Mouse (Mus musculus) central nervous system, embryonic 11.5 days (tissue): ENCODE data around the gene Adam29. TPM values are rescaled to one million over a fixed set of nuclear protein-coding genes. Genes with fewer than 3 reads are reported as not detected.

ENCODE experiments used
- polyA plus RNA-seq: library from polyadenylated mRNA; depleted of rRNA; stranded (reverse); fragments of >200 nt; gene quantifications from 2 replicates; pipeline ENCODE4 v1.2.3, GENCODE M21; 2012; rRNA removed

Gene Adam29
- polyA plus RNA-seq, result not detected in 2 replicates

GRCm38 (mm10) chr8:55906848-55907247 is at the start of gene Adam29:
Adam29 (minus strand) TSS chr8:55906948.

GRCm38 (mm10) chr8:55939870-55940525 is 33.2 kb upstream of the Adam29 start, which contains the start of gene Glra3:
Glra3 (plus strand) TSS chr8:55940460.

Other genes starting within 250 kb of the Adam29 start
- 0.02 TPM in 2 replicates for gene Glra3, start 33.5 kb upstream of the Adam29 start, polyA plus RNA-seq